Mouse (Mus musculus): ENCODE measurements around the gene Col4a4. TPM values are rescaled to one million over a fixed set of nuclear protein-coding genes. Genes with fewer than 3 reads are reported as not detected.

Col4a4 gene
- polyA plus RNA-seq (2015; fragmentation: Nextera tagmentation; extraction: Ambion mirVana), result 0.09 and 0.11 TPM in 2 replicates

GRCm38 (mm10) chr1:82586713-82587399, at the start of gene Col4a4, which contains the start of gene Col4a3:
TSS of gene Col4a4 (minus strand) at chr1:82586849.
TSS of gene Col4a3 (plus strand) at chr1:82586921.
- no peak for ATAC-seq (ENCODE audit: low FRiP score, low read depth)
- Histone ChIP-seq H3K27me3 (peaks cover 40% of the 10 kb centered on the region), H3K9ac (peak within 1 kb of the TSS; percentile 60), H3K4me2 (replicated peaks) (peak within 1 kb of the TSS; percentile 74), H3K9me3 (no peaks in the 10 kb centered on the region), H3K4me1 (peaks cover 10% of the 10 kb centered on the region), H3K27ac (no peak within 1 kb of the TSS), H3K36me3 (no peaks in the 10 kb centered on the region), H3K4me3 (peak within 1 kb of the TSS; percentile 42)
- 4% methylated on average over 34 of the region's 34 CpGs for WGBS

GRCm38 (mm10) chr1:82636321-82636720, 49.7 kb upstream of the Col4a4 start:
- Histone ChIP-seq H3K36me3 (no peaks in the 10 kb centered on the region), H3K4me3 (no peak overlapping the region), H3K4me1 (no peaks in the 10 kb centered on the region), H3K9ac (no peak overlapping the region), H3K4me2 (replicated peaks) (no peak overlapping the region), H3K27ac (no peak overlapping the region), H3K9me3 (no peaks in the 10 kb centered on the region), H3K27me3 (no peaks in the 10 kb centered on the region)
- ATAC-seq (ENCODE audit: low FRiP score, low read depth), result no peak
- 82% methylated on average over 4 of the region's 4 CpGs for WGBS

- Histone ChIP-seq H3K4me1 (no peaks in the 10 kb centered on the region), H3K4me3 (no peak overlapping the region), H3K36me3 (no peaks in the 10 kb centered on the region), H3K4me2 (replicated peaks) (no peak overlapping the region), H3K9me3 (no peaks in the 10 kb centered on the region), H3K9ac (no peak overlapping the region), H3K27me3 (no peaks in the 10 kb centered on the region), H3K27ac (no peak overlapping the region)
- ATAC-seq (ENCODE audit: low FRiP score, low read depth), result no peak
- 91% methylated on average over 8 of the region's 9 CpGs for WGBS
These were observed 48.6 kb upstream of the Col4a4 start for GRCm38 (mm10) chr1:82635254-82635620.

- Histone ChIP-seq H3K27ac (no peak overlapping the region), H3K4me1 (no peaks in the 10 kb centered on the region), H3K9me3 (no peaks in the 10 kb centered on the region), H3K9ac (no peak overlapping the region), H3K4me2 (replicated peaks) (no peak overlapping the region), H3K36me3 (no peaks in the 10 kb centered on the region), H3K4me3 (no peak overlapping the region), H3K27me3 (no peaks in the 10 kb centered on the region)
- ATAC-seq (ENCODE audit: low FRiP score, low read depth), result no peak
- WGBS, result 80% methylated on average over 19 of the region's 19 CpGs
These were observed 48.0 kb upstream of the Col4a4 start for GRCm38 (mm10) chr1:82634545-82635253.

- 63% methylated on average over 6 of the region's 6 CpGs for WGBS
- no peaks in the 10 kb centered on the region for H3K27me3 ChIP-seq
These were observed 44.6 kb upstream of the Col4a4 start for GRCm38 (mm10) chr1:82631169-82631792.

GRCm38 (mm10) chr1:82629495-82629894, 42.8 kb upstream of the Col4a4 start:
- H3K4me2 ChIP-seq (replicated peaks), result no peak overlapping the region
- H3K4me1 ChIP-seq, result no peaks in the 10 kb centered on the region
- H3K27me3 ChIP-seq, result no peaks in the 10 kb centered on the region
- H3K9ac ChIP-seq, result no peak overlapping the region
- H3K9me3 ChIP-seq, result no peaks in the 10 kb centered on the region
- H3K27ac ChIP-seq, result no peak overlapping the region
- no peaks in the 10 kb centered on the region for H3K36me3 ChIP-seq
- no peak for ATAC-seq (ENCODE audit: low FRiP score, low read depth)
- 80% methylated on average over 5 of the region's 5 CpGs for WGBS
- H3K4me3 ChIP-seq, result no peak overlapping the region

More at GRCm38 (mm10) chr1:82631169-82631792, 44.6 kb upstream of the Col4a4 start:
- no peak overlapping the region for H3K4me2 ChIP-seq (replicated peaks)
- H3K27ac ChIP-seq, result no peak overlapping the region
- H3K36me3 ChIP-seq, result no peaks in the 10 kb centered on the region
- no peak overlapping the region for H3K9ac ChIP-seq
- no peaks in the 10 kb centered on the region for H3K9me3 ChIP-seq
- H3K4me1 ChIP-seq, result no peaks in the 10 kb centered on the region
- ATAC-seq (ENCODE audit: low FRiP score, low read depth), result no peak
- no peak overlapping the region for H3K4me3 ChIP-seq

GRCm38 (mm10) chr1:82627652-82628051, 41.0 kb upstream of the Col4a4 start:
- no peak for ATAC-seq (ENCODE audit: low FRiP score, low read depth)
- H3K9me3 ChIP-seq, result no peaks in the 10 kb centered on the region
- no peaks in the 10 kb centered on the region for H3K4me1 ChIP-seq
- 77% methylated on average over 4 of the region's 4 CpGs for WGBS
- no peak overlapping the region for H3K4me2 ChIP-seq (replicated peaks)
- no peaks in the 10 kb centered on the region for H3K27me3 ChIP-seq
- H3K36me3 ChIP-seq, result no peaks in the 10 kb centered on the region
- H3K27ac ChIP-seq, result no peak overlapping the region
- H3K9ac ChIP-seq, result no peak overlapping the region
- H3K4me3 ChIP-seq, result no peak overlapping the region

GRCm38 (mm10) chr1:82625474-82625873, 38.8 kb upstream of the Col4a4 start:
- Histone ChIP-seq H3K4me1 (no peaks in the 10 kb centered on the region), H3K27ac (no peak overlapping the region), H3K4me2 (replicated peaks) (no peak overlapping the region), H3K9me3 (no peaks in the 10 kb centered on the region), H3K27me3 (no peaks in the 10 kb centered on the region), H3K4me3 (no peak overlapping the region), H3K36me3 (no peaks in the 10 kb centered on the region), H3K9ac (no peak overlapping the region)
- 84% methylated on average over 2 of the region's 2 CpGs for WGBS
- ATAC-seq (ENCODE audit: low FRiP score, low read depth), result no peak

- Histone ChIP-seq H3K27me3 (no peaks in the 10 kb centered on the region), H3K9ac (no peak overlapping the region), H3K27ac (no peak overlapping the region), H3K4me3 (no peak overlapping the region), H3K36me3 (no peaks in the 10 kb centered on the region), H3K9me3 (no peaks in the 10 kb centered on the region), H3K4me2 (replicated peaks) (no peak overlapping the region), H3K4me1 (no peaks in the 10 kb centered on the region)
- no peak for ATAC-seq (ENCODE audit: low FRiP score, low read depth)
- 74% methylated on average over 6 of the region's 6 CpGs for WGBS
These were observed 38.3 kb upstream of the Col4a4 start for GRCm38 (mm10) chr1:82624934-82625333.

- Histone ChIP-seq H3K27me3 (no peaks in the 10 kb centered on the region), H3K9me3 (no peaks in the 10 kb centered on the region), H3K4me3 (no peak overlapping the region), H3K4me2 (replicated peaks) (no peak overlapping the region), H3K36me3 (no peaks in the 10 kb centered on the region), H3K27ac (no peak overlapping the region), H3K4me1 (no peaks in the 10 kb centered on the region), H3K9ac (no peak overlapping the region)
- WGBS, result 86% methylated on average over 5 of the region's 5 CpGs
- no peak for ATAC-seq (ENCODE audit: low FRiP score, low read depth)
These were observed 33.3 kb upstream of the Col4a4 start for GRCm38 (mm10) chr1:82619981-82620380.

- Histone ChIP-seq H3K4me1 (no peaks in the 10 kb centered on the region), H3K4me2 (replicated peaks) (no peak overlapping the region), H3K9me3 (no peaks in the 10 kb centered on the region), H3K9ac (no peak overlapping the region), H3K27ac (no peak overlapping the region), H3K36me3 (no peaks in the 10 kb centered on the region), H3K4me3 (no peak overlapping the region), H3K27me3 (no peaks in the 10 kb centered on the region)
- no peak for ATAC-seq (ENCODE audit: low FRiP score, low read depth)
- 81% methylated on average over 5 of the region's 5 CpGs for WGBS
These were observed 31.9 kb upstream of the Col4a4 start for GRCm38 (mm10) chr1:82618592-82618991.

GRCm38 (mm10) chr1:82618001-82618400, 31.4 kb upstream of the Col4a4 start:
- H3K4me2 ChIP-seq (replicated peaks), result no peak overlapping the region
- H3K36me3 ChIP-seq, result no peaks in the 10 kb centered on the region
- H3K9ac ChIP-seq, result no peak overlapping the region
- H3K4me3 ChIP-seq, result no peak overlapping the region
- no peaks in the 10 kb centered on the region for H3K4me1 ChIP-seq
- no peaks in the 10 kb centered on the region for H3K9me3 ChIP-seq
- H3K27me3 ChIP-seq, result no peaks in the 10 kb centered on the region
- no peak for ATAC-seq (ENCODE audit: low FRiP score, low read depth)
- no peak overlapping the region for H3K27ac ChIP-seq
- WGBS, result 65% methylated on average over 5 of the region's 5 CpGs
